Mouse (Mus musculus): ENCODE measurements around the gene Ttc17.
A peak's percentile ranks its signal among the peaks of the same experiment; 100 is the strongest.

Gene Ttc17

DNA sequence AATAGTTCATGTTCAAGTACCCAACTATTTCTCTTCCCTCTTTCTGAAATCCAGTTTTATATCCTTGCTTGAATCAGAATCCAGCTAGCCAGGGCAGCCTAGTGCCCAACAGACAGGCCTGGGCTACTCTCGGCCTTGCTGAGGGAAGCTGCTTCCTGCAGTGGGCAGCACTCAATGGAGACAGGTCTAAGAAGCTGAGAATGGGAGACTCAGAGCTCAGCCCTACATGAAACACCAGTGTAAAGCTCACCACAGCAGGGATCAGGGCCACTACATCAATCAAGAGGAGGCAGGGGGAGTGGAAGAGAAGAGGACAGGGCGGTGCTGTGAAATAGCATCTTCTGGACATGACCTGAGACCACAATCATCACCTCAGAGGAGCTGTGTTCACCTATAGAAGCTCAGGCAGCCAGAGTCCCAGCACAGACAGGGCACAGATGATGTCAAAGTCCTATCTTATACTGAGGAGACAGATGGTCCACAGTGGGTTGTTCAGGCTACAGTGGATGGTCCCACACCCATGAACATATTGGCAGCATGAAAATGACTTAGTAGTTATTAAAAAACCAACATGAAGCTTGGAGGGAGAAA lies 25.3 kb downstream of the Ttc17 start:
- no peak for DNase-seq (ENCODE audit: low spot score in 2 of 2)

DNA sequence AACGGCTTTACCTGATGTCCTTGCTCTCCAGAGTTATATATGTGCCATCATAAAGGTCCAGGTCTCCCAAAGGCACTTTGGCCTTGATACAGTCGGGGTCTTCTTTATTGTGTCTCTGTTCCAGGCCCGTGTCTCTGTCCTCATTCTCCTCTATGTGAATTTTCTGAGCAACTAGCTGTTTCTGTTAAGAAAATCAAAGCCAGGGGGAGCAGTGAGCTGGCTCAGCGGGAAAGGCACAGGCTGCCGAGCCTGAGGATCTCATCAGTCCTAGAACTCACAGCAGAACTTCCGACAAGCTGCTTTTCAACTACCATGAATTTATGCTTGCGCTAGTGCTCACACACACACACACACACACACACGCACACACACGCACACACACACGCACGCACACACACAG lies 27.8 kb downstream of the Ttc17 start:
- DNase-seq (ENCODE audit: low spot score in 2 of 2) = no peak

DNA sequence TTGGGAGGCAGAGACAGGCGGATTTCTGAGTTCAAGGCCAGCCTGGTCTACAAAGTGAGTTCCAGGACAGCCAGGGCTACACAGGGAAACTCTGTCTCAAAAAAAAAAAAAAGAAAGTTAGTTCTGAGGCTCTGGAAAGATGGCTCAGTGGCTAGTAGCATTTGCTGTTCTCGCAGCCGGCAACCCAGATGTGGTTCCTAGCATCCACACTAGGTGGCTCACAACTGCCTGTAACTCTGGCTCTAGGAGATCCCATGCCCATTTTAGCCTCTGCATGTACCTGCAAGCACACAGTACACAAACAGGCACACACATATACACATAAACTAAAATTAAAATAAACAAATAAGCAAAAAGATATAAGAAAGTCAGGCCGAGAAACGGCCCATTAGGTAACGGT lies 35.4 kb downstream of the Ttc17 start:
- no peak for DNase-seq (ENCODE audit: low spot score in 2 of 2)

DNA sequence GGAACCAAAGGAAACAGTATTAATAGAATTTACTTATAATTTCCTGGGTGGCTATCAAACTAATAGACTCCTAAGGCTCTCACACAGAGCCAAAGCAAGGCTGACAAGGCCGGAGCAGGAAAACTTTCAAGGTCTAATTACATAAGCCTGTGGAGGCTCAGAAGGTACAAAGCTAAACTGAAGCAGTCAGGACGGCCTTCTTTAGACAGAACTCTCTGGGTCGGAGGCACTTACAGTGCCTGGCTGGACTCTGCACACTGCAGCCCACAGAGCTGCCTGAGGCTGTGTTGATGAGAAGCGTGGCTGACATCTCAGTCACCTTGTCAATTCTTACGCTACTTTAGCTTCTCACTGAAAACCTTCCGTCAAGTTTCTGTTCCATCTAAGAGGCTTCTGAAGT lies 42.7 kb downstream of the Ttc17 start:
- DNase-seq (ENCODE audit: low spot score in 2 of 2) = no peak

DNA sequence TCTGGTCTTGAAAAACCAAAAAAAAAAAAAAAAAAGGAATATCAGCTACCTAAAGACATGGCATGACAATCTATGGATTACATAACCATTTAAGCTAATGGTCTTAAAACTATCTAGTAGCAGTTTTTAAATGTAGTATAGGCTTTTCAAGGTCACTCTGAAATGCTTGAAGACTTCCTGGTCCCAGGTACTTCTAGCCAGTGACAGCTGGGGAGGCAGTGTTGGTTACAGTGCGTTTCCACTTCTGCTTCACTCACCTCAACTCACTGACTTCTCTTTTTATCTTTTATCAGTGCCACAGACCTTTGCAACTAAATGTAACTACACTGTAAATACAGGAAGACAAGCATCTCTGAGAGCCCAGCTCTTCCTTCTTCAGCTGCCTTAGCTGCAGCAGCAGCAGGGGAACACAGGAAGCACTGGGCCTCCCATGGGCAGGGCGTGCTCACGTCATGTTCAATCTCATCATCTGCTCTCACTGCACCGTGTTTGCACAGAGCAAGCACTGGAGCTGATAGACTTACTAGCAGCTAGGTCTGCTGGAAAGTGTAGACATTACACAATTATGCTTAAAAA lies 46.0 kb downstream of the Ttc17 start:
- DNase-seq (ENCODE audit: low spot score in 2 of 2) = peak in 1 of 2 experiments; percentile 1

DNA sequence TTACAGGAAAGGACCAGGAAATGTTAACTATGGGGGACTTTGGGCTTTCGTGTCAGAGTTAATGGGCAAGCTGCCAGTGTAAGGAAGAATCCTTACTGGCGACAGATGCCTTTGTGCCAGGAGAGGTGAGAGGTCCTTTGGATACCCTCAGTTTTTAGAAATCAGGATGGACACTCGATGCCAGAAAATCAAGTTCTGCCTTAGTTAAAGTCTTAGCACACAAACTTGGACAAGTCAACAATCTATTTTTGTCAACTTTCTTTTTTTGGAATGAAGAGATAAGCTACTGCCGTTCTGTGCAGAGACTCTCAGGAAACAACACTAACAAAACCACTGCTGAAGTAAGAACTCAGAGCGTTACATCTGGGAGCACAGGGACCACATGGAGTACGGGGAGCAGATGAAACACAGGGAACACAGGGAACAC lies 58.3 kb downstream of the Ttc17 start:
- DNase-seq (ENCODE audit: low spot score in 2 of 2) = no peak

DNA sequence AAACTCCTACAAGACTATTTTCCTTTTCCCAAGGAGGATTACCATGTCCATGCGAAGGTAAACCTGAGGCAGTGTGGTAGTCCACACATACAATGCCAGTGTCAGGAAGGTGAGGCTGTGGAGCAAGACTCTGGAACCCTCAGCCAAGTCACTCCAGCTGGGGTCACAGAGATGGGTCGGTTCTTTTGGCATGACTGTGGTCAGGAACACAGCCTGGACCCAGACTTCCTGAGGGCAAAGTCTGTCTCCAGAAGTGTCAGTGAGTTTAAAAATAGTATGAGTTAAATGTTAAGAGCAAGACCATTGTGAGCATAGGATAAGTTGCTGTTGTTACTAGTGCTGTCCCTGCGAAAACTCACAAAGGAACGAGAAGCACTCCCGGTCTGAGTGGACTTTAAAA lies 59.7 kb downstream of the Ttc17 start:
- no peak for DNase-seq (ENCODE audit: low spot score in 2 of 2)

DNA sequence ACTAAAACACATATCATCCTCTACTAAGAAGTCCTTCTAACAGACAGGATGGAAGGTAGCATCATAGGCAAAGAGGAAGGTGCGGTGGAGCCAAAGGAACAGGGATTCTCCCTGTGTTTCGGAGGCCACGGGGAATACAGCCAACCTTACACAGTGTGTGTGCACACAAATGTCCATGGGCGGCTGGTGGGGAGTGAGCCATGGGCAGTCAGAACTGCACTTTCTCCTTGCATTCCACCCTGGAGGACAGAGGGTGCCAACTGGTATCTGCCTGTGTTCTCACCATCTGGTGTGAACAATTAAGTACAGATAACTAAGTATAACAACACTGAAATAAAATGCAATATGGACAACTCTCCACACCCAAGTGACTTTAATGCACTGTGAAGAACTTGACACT lies 61.9 kb downstream of the Ttc17 start:
- DNase-seq (ENCODE audit: low spot score in 2 of 2) = no peak

DNA sequence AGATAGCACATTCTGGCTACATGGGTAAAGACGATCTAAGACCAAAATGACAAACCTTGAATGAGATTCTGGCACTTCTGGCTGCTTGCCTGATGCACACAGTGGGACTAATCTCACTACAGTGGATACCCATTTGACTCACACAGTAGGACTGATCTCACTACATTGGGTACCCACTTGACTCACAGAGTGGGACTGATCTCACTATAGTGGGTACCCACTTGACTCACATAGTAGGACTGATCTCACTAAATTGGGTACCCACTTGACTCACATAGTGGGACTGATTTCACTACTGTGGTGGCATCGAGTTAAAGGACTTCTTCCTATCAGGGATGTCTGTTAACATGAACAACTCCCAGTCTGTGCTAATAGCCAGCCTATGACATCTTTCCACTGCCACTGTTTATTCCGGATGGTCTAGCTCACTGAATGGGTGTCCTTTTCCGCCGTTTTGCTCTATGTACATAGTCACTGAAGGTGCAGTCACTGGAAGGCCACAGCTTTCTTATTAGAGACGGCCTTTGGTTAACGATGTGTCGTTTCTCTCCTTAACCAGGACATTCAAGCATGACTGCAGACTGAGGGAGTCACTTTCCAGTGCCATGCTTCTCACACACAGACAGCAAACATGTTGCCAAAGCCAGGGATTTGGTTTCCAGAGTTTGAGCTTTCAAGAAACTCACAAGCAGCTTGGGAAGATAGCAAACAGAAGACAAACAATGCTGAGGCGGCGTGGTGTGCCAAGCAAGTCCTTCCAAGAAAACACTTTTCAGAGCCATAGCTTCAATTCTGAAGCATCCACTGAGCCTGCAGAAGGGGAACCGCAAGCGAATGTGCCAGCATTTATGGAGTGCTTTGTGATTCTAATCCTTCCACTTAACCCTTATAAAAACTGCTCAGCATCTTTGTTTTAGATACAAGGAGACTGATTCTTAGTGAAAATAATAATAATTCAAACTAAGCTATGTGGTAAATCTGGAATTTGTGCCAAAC lies 62.9 kb downstream of the Ttc17 start:
- DNase-seq (ENCODE audit: low spot score in 2 of 2) = no peak

DNA sequence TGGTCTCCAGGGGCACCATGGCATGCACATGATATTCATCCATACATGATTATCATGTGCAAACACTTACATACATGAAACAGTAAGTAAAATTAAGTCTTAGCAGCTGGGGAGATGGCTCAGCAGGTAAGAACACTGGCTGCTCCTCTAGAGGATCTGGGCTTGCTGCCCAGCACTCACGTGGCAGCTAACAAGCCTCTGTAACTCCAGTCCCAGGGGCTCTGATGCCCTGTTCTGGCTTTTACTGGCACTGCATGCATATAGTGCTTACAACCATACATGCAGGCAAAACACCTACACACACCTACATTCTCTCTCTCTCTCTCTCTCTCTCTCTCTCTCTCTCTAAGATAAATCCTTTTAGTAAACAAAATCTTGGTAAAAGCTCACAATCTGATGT lies 65.7 kb downstream of the Ttc17 start:
- no peak for DNase-seq (ENCODE audit: low spot score in 2 of 2)

DNA sequence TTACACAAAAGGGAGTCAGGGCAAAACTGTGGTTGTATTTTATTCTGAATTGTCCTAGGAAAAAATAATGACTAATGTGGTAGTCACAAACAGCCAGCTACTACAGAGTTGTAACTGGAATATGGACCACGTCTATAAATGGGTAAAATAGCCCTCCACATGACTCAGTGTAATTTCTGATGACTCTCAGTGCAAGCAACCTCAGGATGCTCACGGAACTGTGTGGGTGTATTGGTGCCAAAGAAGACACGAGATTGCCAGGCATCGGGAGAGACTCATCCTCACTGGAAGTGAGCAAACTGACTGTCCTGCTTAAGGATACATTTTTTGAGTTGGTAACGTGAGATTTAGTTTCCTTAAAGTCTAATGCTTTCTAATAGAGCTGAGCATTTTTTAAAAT lies 67.0 kb downstream of the Ttc17 start:
- DNase-seq (ENCODE audit: low spot score in 2 of 2) = no peak

DNA sequence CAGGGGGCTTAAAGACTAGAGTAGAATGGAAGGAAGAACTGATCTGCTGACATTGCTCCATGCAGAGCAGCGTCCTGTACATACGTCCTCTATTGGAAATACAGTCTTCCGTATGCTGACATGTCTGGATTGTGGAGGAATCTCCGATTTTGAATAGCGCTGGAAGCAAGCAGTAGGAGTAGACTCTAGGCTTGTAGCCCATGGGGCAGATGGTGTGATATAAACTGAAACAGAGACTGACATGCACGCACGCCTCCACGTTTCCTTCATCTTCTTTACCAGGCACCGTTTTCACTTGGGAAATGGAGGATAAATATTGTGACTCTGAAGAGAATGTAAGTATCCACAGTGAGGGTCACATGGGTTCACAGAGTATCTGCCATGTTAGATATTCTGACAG lies 70.2 kb downstream of the Ttc17 start:
- DNase-seq (ENCODE audit: low spot score in 2 of 2) = no peak

DNA sequence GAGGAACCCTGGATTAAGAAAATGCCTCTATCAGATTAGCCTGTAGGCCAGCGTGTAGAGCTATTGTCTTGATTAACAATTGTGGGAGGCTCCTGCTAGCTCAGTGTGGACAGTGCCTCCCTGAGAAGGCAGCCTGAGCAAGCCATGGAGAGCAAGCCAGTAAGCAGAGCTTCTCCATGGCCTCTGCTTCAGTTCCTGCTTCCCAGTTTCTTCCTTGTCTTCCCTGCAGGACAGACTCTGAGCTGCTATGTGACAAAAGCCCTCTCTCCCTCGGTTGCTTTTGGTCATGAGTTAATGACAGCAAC lies 71.8 kb downstream of the Ttc17 start:
- no peak for DNase-seq (ENCODE audit: low spot score in 2 of 2)

DNA sequence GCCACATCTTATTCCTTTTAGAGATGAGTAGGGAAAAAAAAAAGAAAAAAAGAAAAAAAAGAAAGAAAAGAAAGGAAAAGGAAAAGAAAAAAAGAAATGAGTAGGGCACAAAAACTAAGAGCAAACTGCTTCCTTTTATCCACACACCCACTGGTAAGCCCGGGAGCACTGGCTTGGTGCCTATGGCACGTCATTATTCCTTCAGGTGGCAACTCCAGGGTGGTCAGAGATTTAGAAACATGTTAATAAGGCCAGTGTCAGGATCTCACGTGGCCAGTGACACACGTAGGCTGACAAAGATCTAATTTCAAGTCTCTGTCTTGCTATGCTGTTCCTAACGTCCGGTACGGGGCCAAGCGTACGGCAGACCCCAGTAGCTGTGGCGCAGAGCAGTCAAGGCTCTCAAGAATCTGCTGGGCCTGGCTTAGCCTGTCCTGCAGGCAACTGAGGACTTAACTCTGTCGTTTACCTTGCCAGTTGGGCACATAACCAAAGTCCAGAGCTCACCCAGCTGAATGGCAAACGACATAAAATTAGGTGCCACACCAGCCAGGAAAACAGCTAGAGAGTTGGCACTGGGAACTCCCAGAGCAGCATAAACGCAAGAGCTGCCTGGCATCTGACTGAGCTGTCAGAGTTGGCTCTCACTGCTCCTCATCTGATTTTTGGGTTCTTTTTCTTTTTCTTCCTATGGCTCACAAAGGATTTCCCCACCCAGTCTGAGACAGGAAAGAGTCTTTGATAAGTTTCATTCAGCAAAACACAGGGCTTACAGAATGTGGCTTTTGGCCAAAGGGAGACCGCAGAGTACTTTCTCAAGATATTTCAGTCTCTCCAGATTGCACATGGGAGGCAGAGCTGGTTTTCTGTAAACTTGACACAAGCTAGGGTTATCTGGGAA lies 72.4 kb downstream of the Ttc17 start:
- DNase-seq (ENCODE audit: low spot score in 2 of 2) = no peak

DNA sequence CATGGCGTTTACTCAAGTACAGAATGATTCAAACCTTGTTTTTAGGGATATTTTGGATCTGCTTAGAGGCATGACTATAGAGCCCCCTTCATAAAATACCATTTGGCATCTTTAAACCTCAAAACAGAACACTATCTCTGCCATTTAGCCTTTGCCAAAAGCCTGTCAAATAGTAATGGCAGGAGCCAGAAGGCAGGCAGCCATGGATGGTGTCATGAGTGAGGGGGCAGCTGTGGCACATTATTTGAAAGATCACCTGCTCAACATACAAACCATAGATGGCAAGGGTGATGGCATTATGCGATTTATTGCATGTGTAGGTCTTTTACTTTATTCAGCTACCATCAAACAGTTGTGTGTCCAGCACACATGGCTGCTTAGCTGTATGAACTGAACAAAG lies 73.4 kb downstream of the Ttc17 start:
- DNase-seq (ENCODE audit: low spot score in 2 of 2) = no peak

DNA sequence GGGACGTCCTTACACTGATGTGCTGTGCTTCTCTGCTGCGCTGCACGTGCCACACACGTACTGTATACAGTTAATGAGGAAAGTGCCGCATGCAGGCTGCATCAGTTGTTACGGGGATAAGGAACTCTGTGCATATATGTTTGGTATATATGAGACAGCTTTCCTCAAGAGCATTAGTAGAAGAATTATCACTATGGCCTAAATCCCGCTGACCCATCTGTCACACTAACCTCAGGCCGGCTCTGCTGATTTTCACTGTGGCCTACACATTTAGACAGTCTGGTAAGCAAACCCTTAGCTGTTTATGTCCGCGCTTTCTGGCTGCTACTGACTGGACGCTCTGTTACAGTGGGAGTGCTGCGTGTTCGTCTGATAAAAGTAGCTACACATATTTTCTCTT lies 77.2 kb downstream of the Ttc17 start:
- no peak for DNase-seq (ENCODE audit: low spot score in 2 of 2)

DNA sequence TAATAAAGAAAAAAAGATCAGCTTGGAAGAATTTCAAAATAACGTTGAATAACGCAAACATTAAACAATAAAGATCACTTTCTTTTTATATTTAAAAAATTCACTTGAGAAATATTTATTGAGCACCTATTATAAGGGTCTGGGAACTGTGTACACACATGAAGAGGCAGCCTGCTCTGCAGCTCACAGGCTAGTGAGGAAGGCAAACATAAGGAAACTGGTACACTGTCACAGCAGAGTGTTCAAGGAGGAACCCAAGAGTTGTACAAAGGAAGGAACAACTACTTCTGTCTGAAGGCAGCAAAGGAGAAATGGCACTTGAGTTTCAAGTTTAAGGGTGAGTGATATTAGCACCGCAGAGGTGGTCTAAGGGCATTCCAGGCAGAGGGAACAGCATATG lies 78.7 kb downstream of the Ttc17 start:
- no peak for DNase-seq (ENCODE audit: low spot score in 2 of 2)

DNA sequence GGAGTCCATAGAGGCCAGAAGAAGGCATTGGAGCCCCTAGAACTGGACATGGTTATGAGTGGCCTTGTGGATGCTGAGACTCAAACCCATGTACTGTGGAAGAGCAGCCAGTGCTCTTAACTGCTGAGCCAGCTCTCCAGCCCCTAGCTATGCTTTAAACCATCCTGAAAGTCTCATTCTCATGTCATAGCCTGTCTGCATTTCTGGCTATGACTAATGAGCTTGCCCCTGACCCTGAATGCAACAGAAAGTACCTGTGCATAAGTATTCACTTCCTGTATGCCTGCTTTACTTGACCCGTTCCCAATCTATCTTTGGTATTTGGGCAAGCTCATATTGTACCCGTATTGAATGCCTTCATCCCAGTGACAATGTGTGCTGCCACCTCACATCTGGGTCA lies 86.7 kb downstream of the Ttc17 start:
- DNase-seq (ENCODE audit: low spot score in 2 of 2) = no peak

DNA sequence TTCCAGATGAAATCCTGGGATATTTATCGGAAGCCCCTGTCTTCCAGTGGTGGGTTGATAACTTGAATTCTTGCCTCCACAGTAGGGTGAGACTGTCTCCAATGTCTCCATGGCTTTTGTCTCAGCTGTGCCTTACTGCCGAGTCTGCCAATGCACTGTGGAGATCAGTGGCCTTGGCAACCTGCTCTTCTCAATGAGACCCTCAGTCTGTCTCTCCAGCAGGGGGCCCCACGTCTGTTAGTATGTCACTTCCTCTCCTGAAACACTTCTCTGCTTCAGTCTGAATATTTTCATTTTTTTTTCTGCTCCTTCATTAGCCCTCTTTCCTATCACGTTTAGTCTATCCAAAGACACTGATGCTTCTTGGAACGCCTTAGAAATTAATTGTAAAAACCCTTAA lies 90.0 kb downstream of the Ttc17 start:
- no peak for DNase-seq (ENCODE audit: low spot score in 2 of 2)

DNA sequence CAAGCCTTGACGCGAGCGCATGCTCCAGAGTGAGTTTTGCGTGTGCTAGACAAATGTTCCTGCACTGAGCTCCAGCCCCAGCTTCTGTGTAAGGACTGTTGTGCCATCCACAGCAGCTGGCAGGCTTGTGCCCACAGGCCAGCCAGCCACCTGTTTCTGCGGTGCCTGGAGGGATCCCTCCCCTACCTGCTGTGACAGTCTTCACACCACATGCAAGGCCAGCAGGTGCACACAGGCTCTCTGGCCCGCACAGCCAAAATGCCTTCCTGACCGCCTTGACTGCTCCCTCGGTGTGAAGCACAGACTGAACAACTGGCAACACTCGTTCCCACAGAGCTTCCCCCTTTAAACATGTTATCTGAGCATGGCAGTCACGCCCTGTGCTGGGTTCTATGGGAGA lies 102.5 kb downstream of the Ttc17 start:
- DNase-seq (ENCODE audit: low spot score in 2 of 2) = no peak

DNA sequence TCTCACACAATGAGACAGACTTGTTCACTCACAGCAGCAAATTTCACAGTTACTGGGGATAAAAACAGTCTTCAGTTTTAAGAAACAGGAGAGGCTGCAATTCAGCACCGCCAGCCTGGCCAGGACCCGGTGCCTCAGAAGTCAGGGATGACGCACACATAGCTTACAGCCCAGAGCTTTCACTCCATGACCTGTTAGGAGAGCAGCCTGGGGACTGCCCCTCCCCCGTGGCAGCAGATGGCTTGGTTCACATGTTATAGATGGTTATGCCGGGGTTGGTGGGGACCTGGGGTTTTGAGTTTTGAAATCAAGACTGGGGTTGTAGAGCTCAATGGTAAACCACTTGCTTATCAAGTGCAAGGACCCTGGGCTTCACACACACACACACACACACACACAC lies 104.1 kb downstream of the Ttc17 start:
- DNase-seq (ENCODE audit: low spot score in 2 of 2) = no peak

DNA sequence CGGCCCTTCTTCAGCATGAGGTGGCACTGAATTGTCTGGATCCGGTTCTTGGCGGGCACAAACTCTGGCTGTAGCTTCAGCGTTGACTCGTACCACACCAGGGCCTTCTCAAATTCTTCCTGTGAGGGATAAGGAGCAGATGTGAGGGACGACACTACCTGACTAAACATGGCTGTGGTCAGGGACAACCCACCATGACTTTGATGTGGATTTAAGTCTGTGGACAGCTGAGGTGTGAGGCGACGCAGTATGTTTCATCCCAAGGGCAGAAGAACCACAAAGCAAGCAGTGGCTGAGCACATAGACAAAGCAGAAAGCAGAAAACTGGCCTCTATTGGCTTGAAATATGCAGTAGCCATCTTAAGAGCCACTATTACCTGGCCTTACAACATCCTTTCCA lies 104.7 kb downstream of the Ttc17 start:
- DNase-seq (ENCODE audit: low spot score in 2 of 2) = no peak
